Mouse (Mus musculus) adrenal gland, postnatal 36 days (tissue): ENCODE measurements at regions not wholly inside any gene's neighbourhood (a gene's known extent, or its start where the extent isn't known, plus 50 kb on each side); places are given as distances from the start of the nearest gene placed in this dataset.
A peak's percentile ranks its signal among the peaks of the same experiment; 100 is the strongest.

Source experiments
- DNase-seq, 2 experiments: peaks; one replicate each; pipeline ENCODE4 v3.0.0; 2021; ENCODE audit warnings: mixed read lengths in 1 of 2

GRCm38 (mm10) chr3:141279041-141279554, 66.9 kb upstream of the Pdha2 start:
- no peak for DNase-seq

GRCm38 (mm10) chr3:141293802-141294201, 81.6 kb upstream of the Pdha2 start:
- no peak for DNase-seq

- no peak for DNase-seq
Observed at GRCm38 (mm10) chr3:141296897-141297296, 84.7 kb upstream of the Pdha2 start.

GRCm38 (mm10) chr3:141299749-141300148, 87.6 kb upstream of the Pdha2 start:
- peak; percentile 28 to 34 for DNase-seq

- DNase-seq: no peak
Observed at GRCm38 (mm10) chr3:141333517-141334113, 121.5 kb upstream of the Pdha2 start.

GRCm38 (mm10) chr3:141338224-141338982, 126.2 kb upstream of the Pdha2 start:
- no peak for DNase-seq

- DNase-seq: no peak
Observed at GRCm38 (mm10) chr3:141353961-141354360, 111.1 kb upstream of the Unc5c start.

- DNase-seq: no peak
Observed at GRCm38 (mm10) chr3:141393005-141393404, 72.0 kb upstream of the Unc5c start.

GRCm38 (mm10) chr3:141398214-141398613, 66.8 kb upstream of the Unc5c start:
- no peak for DNase-seq
